Mouse (Mus musculus) 3T3-L1 (cell line): Measurements from ENCODE around the gene Rgl1.

Source experiments
- DNase-seq: peaks from one replicate; pipeline ENCODE4 v3.0.0-alpha.2; 2015; ENCODE audit warnings: low read depth, low spot score

Rgl1 gene

DNA sequence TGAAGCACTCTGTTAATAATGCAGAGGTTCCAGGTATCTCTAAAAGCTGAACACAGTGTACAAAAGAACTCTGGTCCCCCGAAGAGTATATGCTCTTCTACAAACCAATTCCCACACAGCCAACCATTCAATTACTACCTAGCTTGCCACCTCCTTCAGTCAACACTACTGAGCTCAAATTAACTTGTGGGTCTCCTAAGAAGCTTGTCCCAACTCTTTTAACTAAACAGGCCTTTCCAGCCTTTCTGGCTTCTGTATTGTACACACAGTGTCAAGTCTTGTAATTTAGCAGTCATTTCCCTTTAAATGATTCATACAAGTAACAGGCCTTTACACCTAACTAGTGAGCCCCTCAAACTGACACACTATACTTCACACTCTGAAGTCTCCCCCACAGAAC, 48.8 kb downstream of the Rgl1 start:
- DNase-seq, result no peak

GRCm38 (mm10) chr1:152714405-152714804, 51.7 kb downstream of the Rgl1 start:
- DNase-seq, result no peak

- no peak for DNase-seq
Observed at GRCm38 (mm10) chr1:152713924-152714323, 52.2 kb downstream of the Rgl1 start.

DNA sequence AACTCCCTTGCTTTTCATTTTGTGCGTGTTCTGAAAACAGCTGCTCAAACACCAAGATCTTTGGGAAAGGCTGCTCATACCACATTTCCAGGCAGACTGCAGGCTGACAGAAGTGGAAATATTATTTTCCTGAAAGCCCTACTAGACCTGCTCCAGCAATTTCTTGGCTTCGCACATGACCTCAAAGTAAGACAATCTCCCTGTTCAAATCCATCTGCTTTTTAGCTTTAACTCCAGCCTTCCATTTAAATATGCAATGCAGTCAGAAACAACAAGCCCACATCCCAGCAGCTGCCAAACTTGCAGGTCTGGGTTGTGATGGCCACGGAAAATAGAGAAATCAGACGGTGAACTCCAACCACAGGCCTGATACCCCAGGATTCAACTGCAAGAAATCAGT, 55.1 kb downstream of the Rgl1 start:
- no peak for DNase-seq

DNA sequence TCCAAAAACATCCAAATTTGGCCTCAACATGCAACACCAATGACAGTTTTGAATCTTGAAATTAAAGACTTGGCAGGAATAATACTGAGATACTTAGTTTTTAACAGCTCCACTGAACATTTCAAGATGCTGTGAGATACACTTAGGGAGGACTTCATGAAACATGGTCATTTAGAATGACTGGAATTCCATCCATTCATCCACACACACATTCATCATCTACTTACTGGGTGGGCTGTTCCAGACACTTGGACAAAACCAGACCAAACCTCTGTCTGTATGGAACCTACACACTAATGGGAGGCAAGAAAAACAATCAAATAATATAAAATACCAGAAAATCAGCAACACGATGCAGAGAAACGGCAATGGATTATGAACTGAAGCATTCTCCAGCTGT, 58.6 kb downstream of the Rgl1 start:
- no peak for DNase-seq

GRCm38 (mm10) chr1:152703941-152704340, 62.2 kb downstream of the Rgl1 start:
- DNase-seq, result no peak

GRCm38 (mm10) chr1:152702920-152703319, 63.2 kb downstream of the Rgl1 start:
- no peak for DNase-seq

GRCm38 (mm10) chr1:152701066-152701465, 65.1 kb downstream of the Rgl1 start:
- peak; percentile 59 for DNase-seq

DNA sequence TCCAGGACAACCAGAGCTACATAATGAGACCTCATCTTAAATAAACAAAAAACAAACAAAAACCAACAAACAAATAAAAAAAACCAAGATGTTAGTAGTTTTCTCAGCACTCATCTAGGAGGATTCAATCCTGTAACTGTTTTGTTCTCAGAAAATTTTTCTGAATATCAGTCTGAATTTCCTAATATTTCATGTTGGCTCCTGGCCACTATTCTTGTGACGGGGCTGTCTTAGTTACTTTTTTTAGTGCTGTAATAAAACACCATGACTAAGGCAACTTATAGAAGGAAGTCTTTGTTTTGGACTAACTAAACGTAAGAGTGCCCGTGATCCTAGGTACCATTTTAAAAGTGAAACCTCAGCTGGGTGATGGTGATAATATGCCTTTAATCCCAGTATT, 68.8 kb downstream of the Rgl1 start:
- no peak for DNase-seq

- DNase-seq, result no peak
Observed at GRCm38 (mm10) chr1:152695491-152695890, 70.7 kb downstream of the Rgl1 start.

DNA sequence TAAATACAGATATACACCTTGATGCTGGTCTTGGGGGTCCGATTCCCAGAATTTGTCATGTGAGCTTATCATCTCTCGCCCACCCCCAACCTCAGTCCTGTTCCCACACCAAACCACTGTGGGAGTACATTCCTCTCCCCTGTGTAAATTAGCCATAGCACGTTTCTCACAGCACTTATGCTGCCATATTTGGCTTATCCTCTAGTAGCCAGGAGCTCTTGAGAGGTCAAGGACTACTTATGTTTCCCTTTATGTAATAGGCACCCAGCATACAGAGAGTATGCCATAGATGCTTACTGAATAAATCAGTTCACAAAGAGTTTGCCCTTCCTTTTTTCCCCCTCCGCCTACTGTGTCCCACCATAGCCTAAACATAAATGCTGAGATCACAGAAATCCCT, 76.2 kb downstream of the Rgl1 start:
- DNase-seq, result no peak

DNA sequence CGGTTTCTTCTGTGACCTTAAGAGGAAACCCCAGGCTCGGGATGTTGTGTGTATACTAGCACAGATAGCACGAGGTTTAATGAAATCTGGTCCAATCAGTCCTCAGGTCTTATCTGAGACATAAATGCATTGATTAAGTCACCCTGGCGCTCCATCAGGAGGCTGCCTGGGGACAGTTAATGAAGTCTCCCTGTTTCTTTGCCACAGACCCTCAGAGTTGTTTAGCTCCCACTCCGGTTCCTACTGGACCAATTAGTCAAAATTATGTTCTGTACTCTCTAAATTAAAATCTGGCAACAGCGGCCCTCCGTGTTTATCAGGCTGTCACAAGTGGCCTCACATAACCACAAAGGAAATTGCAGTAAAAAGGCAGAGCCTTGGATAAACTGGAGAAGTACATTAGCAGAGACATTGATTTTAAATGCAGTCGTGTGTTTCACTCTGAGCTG, 78.4 kb downstream of the Rgl1 start:
- no peak for DNase-seq

- DNase-seq, result peak; percentile 52
Observed at GRCm38 (mm10) chr1:152687099-152687730, 78.9 kb downstream of the Rgl1 start.

GRCm38 (mm10) chr1:152685531-152685930, 80.6 kb downstream of the Rgl1 start:
- DNase-seq, result no peak

DNA sequence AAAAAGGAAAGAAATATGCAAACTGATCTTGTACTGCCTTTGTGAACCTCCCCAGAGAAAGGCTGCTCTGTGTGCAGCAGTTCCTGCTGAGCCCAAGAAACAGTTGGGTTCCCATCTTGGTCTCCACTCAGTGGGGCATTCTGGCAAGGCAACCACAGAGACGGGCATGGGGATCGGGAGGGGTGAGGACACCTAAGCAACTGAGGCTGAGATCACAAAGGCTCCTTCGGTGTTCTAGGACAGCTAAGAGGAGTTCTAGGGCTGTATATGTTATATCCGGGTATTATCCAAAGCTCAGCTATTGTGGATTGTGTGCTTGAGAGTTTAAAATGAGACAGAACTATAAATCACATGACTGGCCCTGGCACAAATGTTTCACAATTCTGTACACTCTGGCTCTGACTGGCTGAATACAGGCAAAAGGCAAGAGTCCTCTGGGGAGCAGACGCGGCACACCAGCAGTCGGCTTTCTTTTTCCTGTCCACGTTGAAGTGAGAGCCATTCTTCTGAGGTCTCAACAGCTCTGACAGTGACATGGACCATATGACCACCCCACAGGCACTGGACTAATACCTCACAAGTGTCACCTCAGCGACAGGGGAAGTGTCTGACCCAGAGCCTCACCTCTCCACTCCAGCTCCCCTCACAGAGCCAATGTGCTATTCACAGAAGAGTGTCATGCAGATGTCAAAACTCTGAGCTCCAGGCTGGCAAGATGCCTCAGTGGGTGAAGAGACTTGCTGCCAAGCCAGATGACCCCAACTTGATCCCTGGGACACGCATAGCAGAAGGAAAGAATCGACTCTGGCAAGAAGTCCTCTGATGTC, 83.6 kb downstream of the Rgl1 start:
- DNase-seq, result peak; percentile 78

- DNase-seq, result peak; percentile 73
Observed at GRCm38 (mm10) chr1:152681676-152682367, 84.3 kb downstream of the Rgl1 start.

GRCm38 (mm10) chr1:152681116-152681515, 85.0 kb downstream of the Rgl1 start:
- peak; percentile 52 for DNase-seq

- DNase-seq, result no peak
Observed at GRCm38 (mm10) chr1:152678451-152678850, 87.7 kb downstream of the Rgl1 start.

- peak; percentile 53 for DNase-seq
Observed at GRCm38 (mm10) chr1:152677482-152678211, 88.5 kb downstream of the Rgl1 start.

DNA sequence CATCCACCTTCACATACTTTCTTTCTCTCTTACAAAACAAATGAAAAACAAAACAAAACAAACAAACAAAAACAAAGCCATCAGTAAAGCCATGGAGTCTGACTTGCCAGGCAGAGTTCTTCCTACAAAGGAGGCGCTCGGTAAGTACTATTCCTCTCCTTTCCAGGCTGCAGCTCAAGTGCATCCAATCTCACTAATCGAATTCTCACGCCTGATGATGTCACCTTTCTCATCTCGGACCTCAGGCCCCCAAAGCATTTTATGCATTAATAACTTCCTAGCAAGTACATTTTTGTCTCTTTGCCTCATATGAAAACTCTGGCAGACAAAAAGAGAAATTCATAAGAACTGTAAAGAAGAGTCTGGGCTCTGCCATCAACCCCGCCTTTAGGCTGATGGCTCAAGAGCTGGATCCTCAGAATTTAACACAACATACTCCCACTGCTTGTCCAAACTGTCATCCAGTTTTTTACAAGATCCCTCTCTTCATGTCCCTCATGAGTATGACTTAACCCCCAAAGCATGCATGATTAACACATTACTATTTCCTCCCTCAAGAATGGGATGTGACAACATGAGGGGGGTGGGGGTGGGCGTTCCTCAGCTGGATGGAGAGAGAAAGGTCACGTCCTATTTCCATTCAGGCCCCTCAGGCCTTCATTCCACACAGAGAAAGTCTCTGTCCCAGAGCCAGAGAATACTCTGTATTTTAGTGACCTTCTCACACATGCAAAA, 96.5 kb downstream of the Rgl1 start:
- DNase-seq, result peak; percentile 91

- DNase-seq, result no peak
Observed at GRCm38 (mm10) chr1:152660436-152660835, 105.7 kb downstream of the Rgl1 start.
